Mouse (Mus musculus): ENCODE data around the gene Cyp2f2.

Cyp2f2 gene

DNA sequence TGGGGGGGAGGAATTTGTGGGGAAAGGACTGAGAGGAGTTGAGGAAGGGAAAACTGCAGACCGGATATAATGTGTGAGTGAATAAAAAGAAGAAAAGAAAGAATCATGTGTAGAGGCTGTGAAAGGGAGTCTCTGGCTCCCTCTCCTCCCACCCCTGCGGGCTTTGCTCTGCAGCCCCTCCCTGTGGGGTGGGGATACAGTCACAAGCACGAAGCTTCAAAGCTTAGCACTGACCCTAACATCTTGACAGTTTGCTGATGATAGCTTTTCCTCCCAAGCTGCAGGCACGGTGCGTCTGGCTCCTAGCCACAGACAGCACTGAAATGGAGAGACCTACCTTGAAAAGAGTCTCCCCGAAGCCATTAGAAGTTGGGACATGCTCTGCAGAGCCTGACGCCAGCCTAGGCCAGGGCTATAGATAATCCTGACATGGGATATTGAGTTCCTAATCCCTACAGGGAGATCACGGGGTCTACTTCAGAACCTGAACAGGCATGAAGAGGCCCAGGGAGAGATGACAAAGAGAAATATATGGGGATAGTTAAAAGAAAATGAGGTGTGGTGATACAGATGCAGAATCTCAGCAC, 16.8 kb downstream of the Cyp2f2 start:
- ATAC-seq (ENCODE audit: insufficient number of reproducible peaks, low FRiP score, low TSS enrichment) = no peak

DNA sequence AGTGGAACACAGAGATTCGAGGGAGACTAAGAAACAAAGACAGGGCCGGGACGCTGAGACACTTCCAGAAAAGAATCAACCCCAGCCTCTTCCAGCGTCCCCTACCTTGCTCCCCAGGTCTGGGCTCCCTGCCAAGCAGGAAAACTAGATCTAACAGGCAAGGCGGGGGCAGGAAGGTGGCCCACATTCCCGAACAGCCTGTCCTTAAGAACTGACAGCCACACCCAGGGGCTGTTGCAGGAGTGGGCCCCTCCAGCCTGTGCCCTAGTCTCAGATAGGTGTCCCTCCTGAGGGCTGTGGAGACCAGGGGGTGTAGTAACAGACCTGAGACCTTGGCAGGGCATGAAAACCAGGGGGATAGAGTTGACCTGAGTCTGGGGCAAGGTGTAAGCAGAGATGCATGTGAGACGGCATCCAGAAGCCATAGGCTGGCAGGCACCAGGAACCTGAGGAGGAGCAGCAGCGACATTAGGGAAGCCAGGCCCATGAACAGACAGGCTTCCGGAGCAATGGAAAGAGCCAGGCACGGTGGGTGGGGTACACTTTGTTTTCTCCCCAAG, 33.6 kb downstream of the Cyp2f2 start, which contains the start of gene Cyp2t4:
Gene Cyp2t4 (plus strand): TSS at position 510 of the 560 bp plus-strand sequence.
- ATAC-seq (ENCODE audit: insufficient number of reproducible peaks, low FRiP score, low TSS enrichment) = no peak

- no peak for ATAC-seq (ENCODE audit: insufficient number of reproducible peaks, low FRiP score, low TSS enrichment)
These were observed 36.3 kb downstream of the Cyp2f2 start for GRCm38 (mm10) chr7:27156005-27156404.

GRCm38 (mm10) chr7:27158171-27158570, 38.5 kb downstream of the Cyp2f2 start:
- ATAC-seq (ENCODE audit: insufficient number of reproducible peaks, low FRiP score, low TSS enrichment) = no peak

DNA sequence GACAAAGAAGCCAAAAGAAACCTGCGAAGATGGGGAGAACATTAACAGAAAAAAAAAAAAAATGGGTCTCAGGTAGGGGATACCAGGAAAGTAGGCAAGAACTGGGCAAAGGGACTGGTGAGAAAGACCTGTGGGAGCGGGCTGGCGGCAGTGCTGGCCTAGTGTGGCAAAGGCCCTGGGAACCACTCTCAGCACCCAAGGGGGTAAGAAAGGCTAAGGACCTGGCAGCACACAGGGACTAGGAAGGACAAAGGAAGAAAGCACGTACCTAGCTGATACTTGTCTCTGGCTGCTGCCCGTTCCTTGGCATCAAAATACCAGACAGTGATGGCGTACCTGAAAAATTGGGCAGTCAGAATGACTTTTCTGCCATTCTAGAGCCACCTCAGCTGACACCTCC, 39.5 kb downstream of the Cyp2f2 start:
- ATAC-seq (ENCODE audit: insufficient number of reproducible peaks, low FRiP score, low TSS enrichment) = no peak

DNA sequence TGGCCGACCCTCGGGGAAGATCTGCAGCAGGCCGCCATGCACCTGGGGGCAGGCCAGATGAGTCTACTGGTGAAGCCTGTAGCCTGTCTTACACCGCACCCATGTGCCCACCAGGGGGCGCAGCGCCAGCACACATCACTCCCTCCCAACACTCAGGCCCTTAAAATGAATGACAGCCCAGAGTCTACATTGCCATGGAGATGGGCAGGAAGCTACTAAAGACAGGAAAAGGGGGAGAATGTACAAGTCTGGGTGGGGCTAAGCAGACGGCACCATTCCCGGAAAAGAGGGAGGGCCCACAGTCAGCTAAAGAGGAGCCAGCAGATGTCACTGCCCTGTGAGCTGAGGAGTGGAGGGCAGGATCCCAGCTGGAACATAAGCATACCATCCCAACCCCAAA, 40.2 kb downstream of the Cyp2f2 start:
- ATAC-seq (ENCODE audit: insufficient number of reproducible peaks, low FRiP score, low TSS enrichment) = peak; percentile 67; the same call in 1 of the 2 replicates

DNA sequence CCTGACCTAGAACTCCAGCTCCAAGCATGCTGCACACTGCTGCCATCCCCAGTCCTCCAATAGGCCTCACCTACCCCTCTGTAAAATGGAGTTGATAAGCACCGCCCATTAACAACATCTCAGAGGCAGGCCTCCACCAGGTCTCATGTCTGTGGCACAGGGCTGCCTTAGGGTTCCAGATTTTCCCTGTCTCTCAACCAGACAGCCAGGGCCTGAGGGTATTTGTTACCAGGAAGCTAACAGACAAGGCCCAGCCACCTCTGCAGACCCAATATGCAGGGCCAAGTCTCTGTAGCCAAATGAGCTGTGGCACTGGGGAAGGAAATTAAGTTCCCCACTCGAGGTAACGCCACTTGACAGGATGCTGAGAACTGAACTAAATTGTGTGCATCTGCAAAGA, 41.2 kb downstream of the Cyp2f2 start:
- no peak for ATAC-seq (ENCODE audit: insufficient number of reproducible peaks, low FRiP score, low TSS enrichment)

DNA sequence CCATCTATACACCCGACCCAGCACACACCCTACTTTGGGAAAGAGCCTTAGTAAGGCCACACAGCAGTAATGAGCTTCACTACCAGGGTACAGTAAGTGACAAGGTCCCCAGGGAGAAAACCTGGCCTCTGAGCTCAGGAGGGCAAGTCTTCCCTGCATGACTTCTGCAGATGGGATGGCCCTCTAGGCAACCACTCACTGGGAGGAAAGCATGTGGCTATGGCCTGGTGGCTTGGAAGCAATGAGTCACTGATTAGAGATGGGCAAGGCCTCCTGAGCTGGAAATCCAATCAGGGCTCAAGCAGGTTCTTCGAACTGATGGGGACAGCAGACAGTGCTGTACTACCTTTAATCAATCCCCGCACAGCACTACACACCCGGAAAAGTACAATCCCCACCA, 42.0 kb downstream of the Cyp2f2 start:
- no peak for ATAC-seq (ENCODE audit: insufficient number of reproducible peaks, low FRiP score, low TSS enrichment)

- ATAC-seq (ENCODE audit: insufficient number of reproducible peaks, low FRiP score, low TSS enrichment) = no peak
These were observed 43.2 kb downstream of the Cyp2f2 start for GRCm38 (mm10) chr7:27162780-27163449.

- ATAC-seq (ENCODE audit: insufficient number of reproducible peaks, low FRiP score, low TSS enrichment) = no peak
These were observed 43.7 kb downstream of the Cyp2f2 start for GRCm38 (mm10) chr7:27163450-27163805.

DNA sequence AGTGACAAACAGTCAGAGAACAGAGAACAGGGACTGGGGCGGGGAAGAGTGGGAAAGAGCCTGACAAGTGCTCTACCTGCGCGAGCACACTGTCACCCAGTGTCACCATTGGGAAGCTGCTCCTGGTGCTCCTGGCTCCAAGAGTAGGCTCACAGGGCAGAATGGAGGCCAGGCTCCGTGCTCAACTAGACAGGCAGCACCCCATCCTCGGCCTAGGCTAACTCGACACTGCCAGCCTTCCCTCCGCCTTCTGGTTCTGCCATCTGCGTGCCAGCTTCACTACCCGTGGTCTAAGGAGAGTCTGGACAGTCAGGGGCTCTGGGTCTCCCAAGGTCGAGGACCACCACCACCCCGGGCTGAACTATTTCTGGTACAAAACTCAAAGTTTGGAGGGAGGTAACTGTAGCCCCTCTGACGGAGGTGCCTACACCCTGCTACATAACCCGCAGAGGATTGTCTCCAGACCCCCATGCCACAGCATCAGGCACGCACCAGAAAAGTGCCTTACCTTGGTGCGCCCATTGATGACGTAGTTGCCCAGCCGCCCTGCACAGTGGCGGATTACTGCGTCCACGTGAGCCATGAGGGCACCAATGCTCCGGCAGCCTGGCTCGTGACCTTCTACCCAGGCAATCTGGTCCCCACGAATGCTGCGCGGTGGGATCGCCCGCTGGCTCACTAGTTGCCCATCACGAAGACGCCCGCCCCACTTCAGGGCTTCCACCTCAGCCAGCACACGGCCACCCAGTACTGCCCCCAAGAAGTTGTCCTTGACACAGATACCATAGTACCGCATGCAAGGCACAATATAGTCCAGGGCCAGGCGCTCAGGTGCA, 44.6 kb downstream of the Cyp2f2 start:
- no peak for ATAC-seq (ENCODE audit: insufficient number of reproducible peaks, low FRiP score, low TSS enrichment)

DNA sequence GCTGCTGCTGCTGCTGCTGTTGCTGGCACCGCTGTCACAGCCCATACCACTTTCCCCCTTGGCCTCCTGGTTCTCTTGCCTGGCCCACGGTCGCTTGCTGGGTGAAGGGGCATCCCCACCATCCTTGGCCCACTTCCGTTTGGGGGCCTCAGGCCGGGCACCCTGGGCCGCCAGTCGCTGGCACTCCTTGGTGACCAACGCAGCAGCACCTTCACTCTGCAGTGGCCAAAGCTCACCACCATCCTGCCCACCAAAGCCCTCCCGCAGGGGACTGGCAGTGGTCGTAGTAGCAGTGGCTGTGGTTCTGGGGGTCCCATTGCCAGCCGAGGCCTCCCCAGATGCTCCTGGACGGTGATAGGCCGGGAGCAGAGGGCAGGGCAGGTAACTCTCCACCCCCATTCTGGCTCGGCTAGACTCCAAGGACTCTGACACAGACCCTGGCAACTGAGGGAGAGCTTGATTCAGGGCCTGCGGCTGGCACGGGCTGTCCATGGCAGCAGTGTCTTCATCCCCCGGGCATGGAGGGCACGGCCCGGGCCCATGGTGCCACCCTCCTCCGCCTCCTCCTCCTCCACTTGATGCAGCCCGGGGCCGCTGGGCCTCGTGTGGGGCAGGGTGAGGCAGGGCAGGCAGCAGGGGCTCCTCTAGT, 45.4 kb downstream of the Cyp2f2 start:
- ATAC-seq (ENCODE audit: insufficient number of reproducible peaks, low FRiP score, low TSS enrichment) = no peak

GRCm38 (mm10) chr7:27165696-27166095, 46.0 kb downstream of the Cyp2f2 start:
- ATAC-seq (ENCODE audit: insufficient number of reproducible peaks, low FRiP score, low TSS enrichment) = no peak

GRCm38 (mm10) chr7:27166229-27166613, 46.5 kb downstream of the Cyp2f2 start:
- peak; percentile 24; the same call in 1 of the 2 replicates for ATAC-seq (ENCODE audit: insufficient number of reproducible peaks, low FRiP score, low TSS enrichment)

- peak; percentile 73; the same call in 1 of the 2 replicates for ATAC-seq (ENCODE audit: insufficient number of reproducible peaks, low FRiP score, low TSS enrichment)
These were observed 47.1 kb downstream of the Cyp2f2 start, which contains the start of gene Egln2 for GRCm38 (mm10) chr7:27166614-27167474. Egln2 (minus strand) TSS chr7:27166802.

DNA sequence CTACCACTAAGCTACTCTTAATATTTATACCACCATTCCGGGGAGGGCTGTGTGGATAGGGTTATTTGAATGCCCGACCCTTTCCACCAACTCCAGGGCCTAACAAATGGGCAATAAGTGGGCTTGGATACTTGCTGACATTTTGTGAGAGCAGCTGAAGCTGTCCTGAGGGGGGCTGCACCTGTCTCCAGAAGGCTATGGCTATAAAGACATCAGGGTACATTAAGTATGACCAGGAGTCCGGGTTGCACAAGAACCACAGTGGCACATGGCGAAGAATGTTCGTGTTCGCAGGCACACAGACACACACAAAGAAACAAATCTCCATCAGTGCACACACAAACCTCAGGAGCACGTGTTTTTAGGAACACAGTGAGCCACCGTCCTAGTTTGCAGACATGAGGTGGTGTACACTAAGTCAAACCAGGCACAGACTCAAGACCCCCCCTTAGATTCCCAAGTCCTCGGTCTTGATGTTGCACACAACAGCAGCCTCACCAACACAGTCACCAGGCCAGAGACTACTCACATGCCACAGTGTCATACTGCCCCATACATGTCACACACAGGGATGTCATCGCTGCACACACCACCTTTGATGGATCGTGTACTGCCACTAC, 47.9 kb downstream of the Cyp2f2 start:
- no peak for ATAC-seq (ENCODE audit: insufficient number of reproducible peaks, low FRiP score, low TSS enrichment)

GRCm38 (mm10) chr7:27168371-27168770, 48.7 kb downstream of the Cyp2f2 start:
- no peak for ATAC-seq (ENCODE audit: insufficient number of reproducible peaks, low FRiP score, low TSS enrichment)

GRCm38 (mm10) chr7:27170981-27171380, 51.3 kb downstream of the Cyp2f2 start:
- no peak for ATAC-seq (ENCODE audit: insufficient number of reproducible peaks, low FRiP score, low TSS enrichment)

DNA sequence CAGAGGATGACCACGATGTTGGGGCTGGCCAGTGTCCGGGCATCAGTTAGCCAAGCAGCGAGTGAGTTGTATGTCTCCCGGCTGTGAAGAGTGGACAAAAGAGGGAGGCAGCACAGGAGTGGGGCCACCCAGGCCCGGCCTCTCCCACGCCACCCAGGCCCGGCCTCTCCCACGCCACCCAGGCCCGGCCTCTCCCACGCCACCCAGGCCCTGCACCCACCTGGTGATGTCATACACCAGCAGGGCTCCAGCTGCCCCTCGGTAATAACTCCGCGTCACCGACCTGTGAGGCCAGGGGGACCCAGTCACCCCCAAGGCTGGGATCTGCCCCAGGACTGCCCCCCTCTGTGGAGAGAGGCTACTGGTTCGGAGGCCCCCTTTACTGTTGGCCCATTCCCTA, 54.8 kb downstream of the Cyp2f2 start:
- ATAC-seq (ENCODE audit: insufficient number of reproducible peaks, low FRiP score, low TSS enrichment) = no peak

Data from cerebellum, adult (tissue).